Mouse (Mus musculus) cerebellum, adult 9-10 months (tissue): ENCODE measurements around the gene Iqce.

Source experiments
- DNase-seq: peaks from one replicate; pipeline ENCODE4 v3.0.0; 2022

The Iqce gene

GRCm38 (mm10) chr5:140702103-140702513, at the start of gene Iqce:
TSS of gene Iqce (minus strand) at chr5:140702378.
- DNase-seq = peak; percentile 94

DNA sequence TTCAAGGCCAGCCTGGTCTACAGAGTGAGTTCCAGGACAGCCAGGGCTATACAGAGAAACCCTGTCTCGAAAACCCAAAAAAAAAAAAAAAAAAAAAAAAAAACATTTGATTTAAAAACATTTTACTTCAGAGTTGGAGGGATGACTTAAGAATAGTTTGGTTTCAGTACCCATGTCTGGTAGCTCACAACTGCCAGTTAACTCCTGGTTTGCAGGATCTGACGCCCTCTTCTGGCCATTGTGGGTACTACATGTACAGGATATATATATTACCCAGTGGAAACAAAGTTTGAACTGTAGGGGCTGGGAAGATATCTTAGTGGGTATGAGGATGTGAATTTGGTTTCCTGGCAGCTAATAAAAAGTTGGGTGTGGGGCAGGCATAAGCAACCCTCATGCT, 48.7 kb upstream of the Iqce start:
- peak; percentile 31 for DNase-seq

DNA sequence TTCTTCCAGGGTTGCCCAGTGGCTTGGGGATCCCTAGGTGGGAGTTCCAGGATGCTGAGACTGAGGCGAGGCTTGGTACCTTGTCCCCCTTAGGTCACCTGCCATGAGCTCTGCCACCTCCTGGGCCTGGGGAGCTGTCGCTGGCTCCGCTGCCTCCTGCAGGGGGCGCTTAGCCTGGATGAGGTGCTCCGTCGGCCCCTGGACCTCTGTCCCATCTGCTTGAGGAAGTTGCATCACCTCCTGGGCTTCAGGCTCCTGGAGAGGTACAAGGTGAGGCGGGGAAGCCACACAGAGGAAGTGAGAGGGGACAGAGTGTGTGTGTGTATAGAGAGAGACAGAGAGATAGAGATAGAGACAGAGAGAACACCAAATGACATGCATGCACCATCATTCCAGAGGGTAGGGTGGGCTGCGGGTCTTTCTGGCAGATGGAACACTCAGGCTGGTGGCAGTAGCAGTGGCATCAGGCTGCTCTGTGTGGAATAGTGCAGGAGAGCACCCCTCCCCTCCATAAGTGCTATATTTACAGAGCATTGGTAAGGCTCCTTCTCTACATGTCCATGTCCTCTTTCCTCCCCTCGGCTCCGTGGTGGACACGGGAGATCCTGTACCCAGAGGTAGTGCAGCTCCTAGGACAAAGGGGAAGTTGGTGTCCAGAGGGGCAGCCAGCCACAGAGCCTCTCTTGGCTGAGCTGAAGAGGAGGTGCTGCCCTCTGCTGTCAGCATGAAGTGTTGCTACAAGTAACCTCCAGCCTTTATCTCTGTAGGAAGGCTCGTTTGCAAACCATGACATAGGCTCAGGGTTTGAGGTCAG, 47.1 kb upstream of the Iqce start:
- peak; percentile 78 for DNase-seq

GRCm38 (mm10) chr5:140748425-140748824, 46.2 kb upstream of the Iqce start:
- DNase-seq = no peak

GRCm38 (mm10) chr5:140743706-140744131, 41.5 kb upstream of the Iqce start:
- no peak for DNase-seq

DNA sequence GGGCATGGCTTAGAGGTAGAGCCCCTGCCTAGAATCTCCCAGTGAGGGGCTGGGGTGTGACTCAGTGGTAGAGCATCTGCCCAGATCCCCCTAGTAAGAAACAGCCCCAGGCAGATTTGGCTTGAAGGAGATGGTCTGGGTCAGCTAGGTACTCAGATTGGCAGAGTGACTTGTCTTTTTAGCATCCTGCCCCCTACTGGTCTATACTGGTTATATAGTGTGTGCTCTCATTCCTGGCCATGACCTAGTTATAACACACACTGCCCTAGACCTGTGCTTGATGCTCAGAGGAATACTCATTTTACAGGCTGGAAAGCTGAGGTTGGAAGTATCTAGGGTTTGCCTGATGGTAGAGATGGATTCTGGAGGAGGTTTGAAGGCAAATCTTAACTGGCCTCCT, 39.7 kb upstream of the Iqce start:
- DNase-seq = peak; percentile 36

- no peak for DNase-seq
These were observed 38.9 kb upstream of the Iqce start for GRCm38 (mm10) chr5:140741040-140741439.

- DNase-seq = no peak
These were observed 37.6 kb upstream of the Iqce start for GRCm38 (mm10) chr5:140739813-140740212.

- DNase-seq = no peak
These were observed 34.0 kb upstream of the Iqce start for GRCm38 (mm10) chr5:140736166-140736565.

DNA sequence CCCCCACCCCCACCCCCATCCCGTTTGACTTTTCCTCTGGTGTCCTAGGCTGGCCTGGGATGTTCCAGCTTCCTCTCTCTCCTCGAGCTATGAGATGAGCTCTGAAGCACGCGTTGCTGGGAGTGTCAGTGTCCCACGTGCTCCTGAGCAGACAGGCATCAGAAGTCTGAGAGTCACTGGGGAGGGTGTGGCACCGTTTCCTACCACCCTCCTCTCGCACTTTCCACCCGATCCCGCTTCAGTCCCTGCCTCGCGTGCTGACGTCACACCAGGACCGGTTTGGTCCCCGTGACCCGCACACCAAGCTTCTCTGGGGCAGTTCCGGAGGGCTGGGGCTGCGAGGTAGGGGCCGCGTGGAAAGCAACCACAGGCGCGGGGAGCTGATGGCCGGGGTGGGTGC, 33.1 kb upstream of the Iqce start:
- no peak for DNase-seq

- DNase-seq = no peak
These were observed 31.2 kb upstream of the Iqce start for GRCm38 (mm10) chr5:140733336-140733735.

DNA sequence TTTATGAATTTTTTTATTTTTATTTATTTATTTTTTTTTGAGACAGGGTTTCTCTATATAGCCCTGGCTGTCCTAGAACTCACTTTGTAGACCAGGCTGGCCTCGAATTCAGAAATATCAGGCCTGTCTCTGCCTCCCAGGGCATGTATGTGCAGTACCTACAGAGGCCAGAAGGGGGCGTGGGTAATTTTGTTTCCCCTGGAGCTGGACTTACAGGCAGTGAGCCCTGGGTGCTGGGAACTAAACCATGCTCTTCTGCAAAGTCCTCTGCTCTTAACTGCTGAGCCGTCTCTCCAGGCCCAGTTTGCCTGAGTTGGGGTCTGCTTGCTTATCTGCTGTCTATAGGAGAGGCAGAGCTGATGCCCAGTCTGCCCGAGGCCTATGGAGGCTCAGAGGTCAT, 30.0 kb upstream of the Iqce start:
- DNase-seq = no peak

GRCm38 (mm10) chr5:140731040-140731797, 29.0 kb upstream of the Iqce start:
- no peak for DNase-seq

DNA sequence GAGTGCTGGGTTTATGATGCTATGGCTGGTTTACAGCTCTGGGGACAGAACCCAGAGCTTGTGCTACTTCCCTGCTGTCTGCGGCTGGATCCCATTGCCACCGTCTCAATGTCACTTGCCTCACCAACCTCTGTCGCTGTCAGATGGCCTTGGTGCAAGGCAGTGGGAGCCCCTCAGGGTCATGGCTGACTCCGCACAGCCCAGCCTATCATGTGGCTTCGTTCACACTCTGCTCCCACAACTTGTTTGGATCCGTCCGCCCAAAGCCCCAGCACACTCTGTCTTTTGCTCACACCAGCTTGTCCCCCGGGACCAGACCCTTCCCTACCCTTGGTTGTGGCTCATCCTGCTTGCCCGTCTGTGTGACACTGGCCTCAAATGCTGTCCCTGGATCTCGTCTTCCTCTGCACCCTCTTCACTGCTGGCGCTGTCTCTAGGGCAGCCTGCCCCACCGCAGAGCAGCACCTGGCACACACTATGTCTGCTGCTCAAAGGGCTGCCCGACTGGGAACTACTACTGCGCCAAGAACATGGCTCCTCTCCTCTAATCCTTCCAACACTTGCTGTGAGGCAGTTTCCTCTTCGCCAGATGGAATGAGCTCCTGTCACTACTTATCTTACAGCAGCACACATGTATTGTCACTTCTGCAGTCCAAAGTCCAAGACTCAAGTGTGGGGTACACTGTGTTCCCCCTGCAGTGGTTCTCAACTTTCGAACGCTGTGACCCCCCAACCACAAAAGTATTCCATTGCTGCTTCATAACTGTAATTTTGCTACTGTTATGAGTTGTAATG, 25.0 kb upstream of the Iqce start:
- DNase-seq = no peak

DNA sequence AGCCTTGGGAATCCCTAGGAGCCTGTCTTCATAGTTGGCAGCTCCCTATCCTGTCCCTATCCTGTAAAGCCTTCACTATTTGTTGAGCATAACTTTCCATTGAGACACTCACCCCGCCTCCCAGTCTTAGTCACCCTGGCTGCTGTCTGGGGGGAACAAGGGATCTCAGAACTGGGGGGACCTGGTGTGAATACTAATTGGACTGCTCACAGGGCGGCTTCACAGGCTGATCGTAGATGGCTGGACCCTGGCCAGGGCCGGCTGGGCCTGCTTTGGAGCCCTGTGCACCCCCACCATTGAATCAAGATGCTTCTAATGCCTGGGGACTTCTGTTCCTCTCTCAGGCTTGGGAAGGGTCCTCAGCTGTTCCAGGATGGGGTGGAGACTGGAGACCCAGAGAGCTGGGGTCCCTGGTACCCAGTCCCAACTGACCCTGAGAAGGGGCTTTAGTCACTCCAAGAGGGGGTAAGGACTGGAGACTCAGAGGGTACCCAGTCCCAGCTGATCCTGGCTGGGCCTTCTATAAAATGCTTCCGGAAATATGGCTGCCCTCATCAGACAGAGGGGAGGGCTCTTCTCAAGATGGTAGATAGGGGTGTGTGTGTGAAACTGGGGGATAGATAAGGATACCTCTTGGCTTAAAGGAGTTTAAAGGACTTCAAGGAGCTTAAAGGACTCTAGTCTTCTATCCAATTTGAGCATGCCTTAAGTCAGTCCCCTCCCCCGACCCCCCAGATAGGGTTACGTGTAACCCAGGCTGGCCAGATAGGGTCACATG, 24.1 kb upstream of the Iqce start:
- no peak for DNase-seq

DNA sequence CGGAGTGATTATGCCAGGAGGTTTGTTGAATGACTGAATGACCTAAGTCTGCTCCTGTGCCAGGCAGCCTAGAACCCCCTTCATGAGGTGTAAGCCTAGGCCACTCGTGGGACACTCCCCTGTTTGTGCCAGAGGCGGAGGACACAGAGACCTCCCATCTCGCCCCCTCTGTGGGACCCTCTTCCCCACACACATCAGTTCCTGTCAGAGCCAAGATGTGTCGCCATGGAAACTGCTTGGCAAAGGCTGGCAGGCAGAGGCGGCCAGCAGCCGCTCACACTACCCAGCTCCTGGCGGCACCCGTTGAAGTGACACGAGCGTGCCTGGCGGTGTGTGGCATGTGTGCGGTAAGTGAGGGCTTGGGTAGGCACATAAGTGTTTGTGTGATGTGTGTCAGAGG, 21.6 kb upstream of the Iqce start, which contains the start of gene Amz1:
Amz1 (plus strand) TSS at position 306 of the 400 bp plus-strand sequence.
- DNase-seq = no peak

GRCm38 (mm10) chr5:140722121-140722520, 19.9 kb upstream of the Iqce start:
- DNase-seq = no peak

DNA sequence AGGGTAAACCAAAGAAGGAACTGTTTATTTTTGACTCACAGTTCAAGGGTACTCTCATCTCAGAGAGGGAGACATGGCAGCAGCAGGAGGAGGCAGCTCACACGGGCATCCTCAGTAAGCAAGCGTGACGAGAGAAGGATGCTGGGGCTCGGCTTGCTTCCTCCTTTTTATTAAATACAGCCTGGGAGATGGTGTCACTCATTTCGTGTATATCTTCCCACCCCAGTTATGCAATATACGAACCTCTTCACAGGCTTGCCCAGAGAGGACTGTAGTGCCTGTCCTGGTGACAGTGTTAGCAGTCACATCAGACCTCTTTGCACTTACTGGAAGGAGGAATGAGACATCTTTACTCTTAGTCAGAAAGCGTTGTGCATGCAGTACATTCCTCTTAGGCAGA, 18.6 kb upstream of the Iqce start:
- DNase-seq = no peak

DNA sequence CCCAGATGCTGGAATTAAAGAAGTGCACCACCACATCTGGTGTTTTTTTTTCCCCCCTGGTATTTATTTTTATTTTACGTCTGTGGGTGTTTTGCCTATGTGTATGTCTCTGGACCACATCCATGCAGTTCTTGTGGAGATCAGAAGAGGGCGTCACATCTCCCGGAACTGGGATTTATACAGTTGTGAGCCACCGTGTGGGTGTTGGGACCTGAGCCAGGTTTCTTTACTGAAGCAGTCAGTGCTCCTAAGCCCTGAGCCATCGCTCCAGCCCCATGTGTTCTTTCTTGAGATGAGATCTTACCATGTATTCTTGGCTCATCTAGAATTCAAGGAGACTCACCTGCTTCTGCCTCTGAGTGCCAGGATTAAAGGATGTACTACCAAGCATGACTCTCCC, 8.9 kb upstream of the Iqce start:
- no peak for DNase-seq

DNA sequence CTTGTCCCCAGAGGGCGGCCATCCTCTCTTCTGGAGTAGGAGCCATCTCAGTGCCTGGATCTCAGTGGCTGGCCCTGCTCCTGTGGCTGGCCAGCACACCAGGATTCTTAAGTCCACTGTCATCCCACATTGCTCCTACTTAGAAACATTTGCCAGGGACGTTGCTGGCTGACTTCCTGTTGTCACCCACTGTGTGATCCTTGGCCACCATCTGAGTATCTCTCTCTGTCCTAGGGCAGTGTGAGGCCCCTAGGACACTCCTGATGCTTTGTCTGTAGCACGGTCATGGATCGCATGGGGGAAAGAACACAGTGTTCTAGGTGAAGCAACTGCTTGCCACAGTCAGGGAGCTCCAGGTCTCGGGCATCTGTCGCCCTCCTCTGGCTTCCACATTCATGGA, 8.1 kb upstream of the Iqce start:
- no peak for DNase-seq

- DNase-seq = no peak
These were observed 3.5 kb upstream of the Iqce start for GRCm38 (mm10) chr5:140705501-140706171.
